Mouse (Mus musculus): Measurements from ENCODE around the gene Klhl10.

- TF ChIP-seq CTCF (IDR thresholded peaks at IDR 0.05; ENCODE audit: low read depth) (no peak), EP300 (optimal IDR thresholded peaks at IDR 0.05) (no peak)
Observed at GRCm38 (mm10) chr11:100465833-100466232, 24.1 kb downstream of the Klhl10 start.
